ENCODE assay signal across 25 mouse cellular contexts in genomic region chr13:31547610-31548009, GRCm38 (mm10). TPM values are rescaled to one million over a fixed set of nuclear protein-coding genes. Genes with fewer than 3 reads are reported as not detected.
DNase-seq lines count a peak whose midpoint lies in the region; ATAC-seq and TF ChIP-seq lines count a peak whose summit lies in the region.
"Had no signal": no experiment of that assay in that cellular context is flagged by ENCODE, and none has a peak within 500 bp of the region (broad histone marks: within the 10 kb centered on the region; RNA-seq: fewer than 3 reads in every experiment).

No protein-coding gene starts in this region.

- 66% methylated on average over 9 of the region's 9 CpGs for WGBS in liver, embryonic 14.5 days (ENCODE audit: insufficient replicate concordance)
- WGBS in liver, embryonic 12.5 days (ENCODE audit: insufficient replicate concordance) = 73% methylated on average over 9 of the region's 9 CpGs
- WGBS in liver, embryonic 16.5 days (ENCODE audit: insufficient replicate concordance) = 57% methylated on average over 9 of the region's 9 CpGs
- 58% methylated on average over 9 of the region's 9 CpGs for WGBS in stomach, postnatal 0 days

- H3K9me3 ChIP-seq in liver, embryonic 14.5 days (ENCODE audit: control insufficient read depth, low read length) = no peaks in the 10 kb centered on the region
- H3K9me3 ChIP-seq in liver, embryonic 12.5 days (replicated peaks) = no peaks in the 10 kb centered on the region
- no peaks in the 10 kb centered on the region for H3K9me3 ChIP-seq in liver, embryonic 16.5 days (replicated peaks; ENCODE audit: control insufficient read depth, low read length)
- no peaks in the 10 kb centered on the region for H3K9me3 ChIP-seq in stomach, postnatal 0 days (ENCODE audit: control insufficient read depth, low read length)
- H3K9me3 ChIP-seq: embryonic facial prominence, embryonic 13.5 days; forebrain, embryonic 10.5 days; hindbrain, embryonic 15.5 days; midbrain, embryonic 13.5 days; neural tube, embryonic 15.5 days had no signal

- peaks cover 0 to 3% of the 10 kb centered on the region in 2 experiments; a peak in 1 of 4 replicates for H3K4me1 ChIP-seq in liver, embryonic 14.5 days (replicated peaks; ENCODE audit: control insufficient read depth in 2 of 2, insufficient read depth in 2 of 2, low read length in 1 of 2)
- H3K4me1 ChIP-seq in liver, embryonic 12.5 days = no peaks in the 10 kb centered on the region
- no peaks in the 10 kb centered on the region; the same call in 1 of the 2 replicates for H3K4me1 ChIP-seq in liver, embryonic 16.5 days (ENCODE audit: control insufficient read depth, low read depth, low read length)
- peaks cover 2% of the 10 kb centered on the region; the same call in 1 of the 2 replicates for H3K4me1 ChIP-seq in stomach, postnatal 0 days (replicated peaks; ENCODE audit: control insufficient read depth, insufficient read depth)
- H3K4me1 ChIP-seq: embryonic facial prominence, embryonic 13.5 days; hindbrain, embryonic 15.5 days; midbrain, embryonic 13.5 days; neural tube, embryonic 15.5 days had no signal

- H3K36me3 ChIP-seq in liver, embryonic 14.5 days (replicated peaks; ENCODE audit: control insufficient read depth, insufficient read depth, low read depth) = no peaks in the 10 kb centered on the region
- H3K36me3 ChIP-seq in liver, embryonic 12.5 days = no peaks in the 10 kb centered on the region
- no peaks in the 10 kb centered on the region for H3K36me3 ChIP-seq in liver, embryonic 16.5 days (ENCODE audit: control insufficient read depth, insufficient read depth)
- H3K36me3 ChIP-seq in stomach, postnatal 0 days (ENCODE audit: control insufficient read depth, insufficient read depth, low read length) = no peaks in the 10 kb centered on the region
- H3K36me3 ChIP-seq: embryonic facial prominence, embryonic 13.5 days; forebrain, embryonic 10.5 days; hindbrain, embryonic 15.5 days; midbrain, embryonic 13.5 days; neural tube, embryonic 15.5 days had no signal

- no peak overlapping the region for H3K4me2 ChIP-seq in liver, embryonic 14.5 days (ENCODE audit: low read depth)
- H3K4me2 ChIP-seq in liver, embryonic 12.5 days = no peak overlapping the region
- H3K4me2 ChIP-seq in liver, embryonic 16.5 days (ENCODE audit: low read depth, low read length) = no peak overlapping the region
- no peak overlapping the region for H3K4me2 ChIP-seq in stomach, postnatal 0 days (replicated peaks; ENCODE audit: low read depth)
- H3K4me2 ChIP-seq: embryonic facial prominence, embryonic 13.5 days; heart, embryonic 11.5 days; hindbrain, embryonic 15.5 days; midbrain, embryonic 13.5 days; neural tube, embryonic 15.5 days had no signal

- TF ChIP-seq EP300 in liver, embryonic 14.5 days (IDR thresholded peaks at IDR 0.05; ENCODE audit: low read depth) = no peak
- TF ChIP-seq EP300 in stomach, postnatal 0 days (optimal IDR thresholded peaks at IDR 0.05) = no peak

- H3K9ac ChIP-seq in liver, embryonic 14.5 days (replicated peaks) = no peak overlapping the region
- H3K9ac ChIP-seq in liver, embryonic 12.5 days = no peak overlapping the region
- no peak overlapping the region for H3K9ac ChIP-seq in liver, embryonic 16.5 days (ENCODE audit: low read depth, low read length)
- no peak overlapping the region for H3K9ac ChIP-seq in stomach, postnatal 0 days (ENCODE audit: low read length)
- H3K9ac ChIP-seq: embryonic facial prominence, embryonic 13.5 days; hindbrain, embryonic 15.5 days; midbrain, embryonic 13.5 days; neural tube, embryonic 15.5 days had no signal

- peak; percentile 37; the same call in 1 of the 2 replicates for ATAC-seq in liver, embryonic 14.5 days (ENCODE audit: insufficient read depth)
- no peak for ATAC-seq in liver, embryonic 12.5 days
- peak; percentile 97 for ATAC-seq in liver, embryonic 16.5 days (ENCODE audit: low read depth)
- peak; percentile 99 for ATAC-seq in stomach, postnatal 0 days (ENCODE audit: low FRiP score, low TSS enrichment)
- ATAC-seq in cerebellum, adult (ENCODE audit: insufficient number of reproducible peaks, low FRiP score, low TSS enrichment) = no peak
- ATAC-seq in inflammation-experienced regulatory T-cells, adult 6 months = no peak
- ATAC-seq: midbrain, embryonic 13.5 days had no signal

- no peaks in the 10 kb centered on the region for H3K27me3 ChIP-seq in liver, embryonic 14.5 days (ENCODE audit: control insufficient read depth, insufficient read depth, low read length)
- no peaks in the 10 kb centered on the region for H3K27me3 ChIP-seq in liver, embryonic 12.5 days (replicated peaks)
- no peaks in the 10 kb centered on the region for H3K27me3 ChIP-seq in liver, embryonic 16.5 days (ENCODE audit: control insufficient read depth, insufficient read depth, low read depth, low read length)
- H3K27me3 ChIP-seq in stomach, postnatal 0 days (ENCODE audit: control insufficient read depth, insufficient read depth, low read length) = no peaks in the 10 kb centered on the region
- H3K27me3 ChIP-seq: embryonic facial prominence, embryonic 13.5 days; hindbrain, embryonic 15.5 days; midbrain, embryonic 13.5 days; neural tube, embryonic 15.5 days had no signal

- H3K27ac ChIP-seq in liver, embryonic 14.5 days = no peak overlapping the region
- H3K27ac ChIP-seq in liver, embryonic 12.5 days = no peak overlapping the region
- peak overlapping the region; percentile 71 for H3K27ac ChIP-seq in liver, embryonic 16.5 days (ENCODE audit: low read length)
- peak overlapping the region; percentile 82 for H3K27ac ChIP-seq in stomach, postnatal 0 days (replicated peaks)
- H3K27ac ChIP-seq: embryonic facial prominence, embryonic 13.5 days; forebrain, embryonic 10.5 days; hindbrain, embryonic 15.5 days; macrophage; midbrain, embryonic 13.5 days; neural tube, embryonic 15.5 days had no signal

- DNase-seq in liver, embryonic 14.5 days (ENCODE audit: low read depth in 3 of 3, low spot score in 3 of 3) = no peak
- DNase-seq in lung, postnatal 10 days = peak; percentile 42
- DNase-seq in stomach, postnatal 0 days (ENCODE audit: low spot score) = peak; percentile 85
- DNase-seq in layer of hippocampus, postnatal 25 days (ENCODE audit: extremely low spot score in 1 of 2, low spot score in 1 of 2) = no peak
- DNase-seq: adrenal gland, postnatal 14 days; B cell, adult 2 months; cerebellum, adult 18-20 months; gastrocnemius, postnatal 14 days; heart, postnatal 14 days; kidney, adult 8-10 months; kidney, postnatal 25 days; right cerebral cortex, postnatal 4 days had no signal

- TF ChIP-seq CTCF in liver, embryonic 14.5 days (IDR thresholded peaks at IDR 0.05; ENCODE audit: low read depth) = no peak
- no peak for TF ChIP-seq CTCF in stomach, postnatal 0 days (IDR thresholded peaks at IDR 0.05; ENCODE audit: low read depth)

- H3K4me3 ChIP-seq in liver, embryonic 14.5 days (ENCODE audit: insufficient read depth in 1 of 2, low read depth in 2 of 2, low read length in 2 of 2) = no peak overlapping the region
- H3K4me3 ChIP-seq in liver, embryonic 12.5 days = no peak overlapping the region
- no peak overlapping the region for H3K4me3 ChIP-seq in liver, embryonic 16.5 days (ENCODE audit: low read depth, low read length)
- H3K4me3 ChIP-seq in stomach, postnatal 0 days (ENCODE audit: low read depth, low read length) = no peak overlapping the region
- H3K4me3 ChIP-seq: embryonic facial prominence, embryonic 13.5 days; forebrain, embryonic 10.5 days; hindbrain, embryonic 15.5 days; midbrain, embryonic 13.5 days; myocyte; neural tube, embryonic 15.5 days had no signal

RNA-seq across cellular contexts. Expression of gene Foxq1, which starts 8.3 kb away (rescaled TPM):
- polyA plus RNA-seq in liver, embryonic 14.5 days (2012; rRNA removed) = 0.39 and 0.40 TPM in 2 replicates
- 0.50 and 0.54 TPM in 2 replicates for polyA plus RNA-seq in liver, embryonic 14.5 days (2014; fragmentation: Nextera tagmentation; extraction: Ambion mirVana)
- 0.07 and 0.10 TPM in 2 replicates for polyA plus RNA-seq in liver, embryonic 12.5 days (2016; fragmentation: Nextera tagmentation; extraction: Ambion mirVana)
- 0.68 and 0.98 TPM in 2 replicates for polyA plus RNA-seq in liver, embryonic 16.5 days (2015; fragmentation: Nextera tagmentation; extraction: Ambion mirVana)
- 35.7 and 47.1 TPM in 2 replicates for polyA plus RNA-seq in stomach, postnatal 0 days (2015; fragmentation: Nextera tagmentation; extraction: Ambion mirVana)
- total RNA-seq in layer of hippocampus, postnatal 25 days (2021) = 1 to 10 TPM; 2.4 to 2.5 TPM
- not detected for polyA plus RNA-seq in inflammation-experienced regulatory T-cells, adult 6 months (2017; shearing (Covaris generic))
- total RNA-seq: common myeloid progenitor, adult 5-6 weeks; gastrocnemius, postnatal 14 days had no signal
- polyA plus RNA-seq: macrophage had no signal

RNA-seq across cellular contexts. Expression of gene A530084C06Rik, which starts 11.5 kb away (rescaled TPM):
- 0.04 and 0.06 TPM in 2 replicates for polyA plus RNA-seq in liver, embryonic 14.5 days (2012; rRNA removed)
- not detected in 2 replicates for polyA plus RNA-seq in liver, embryonic 14.5 days (2014; fragmentation: Nextera tagmentation; extraction: Ambion mirVana)
- not detected in 2 replicates for polyA plus RNA-seq in liver, embryonic 12.5 days (2016; fragmentation: Nextera tagmentation; extraction: Ambion mirVana)
- polyA plus RNA-seq in liver, embryonic 16.5 days (2015; fragmentation: Nextera tagmentation; extraction: Ambion mirVana) = not detected in 2 replicates
- polyA plus RNA-seq in stomach, postnatal 0 days (2015; fragmentation: Nextera tagmentation; extraction: Ambion mirVana) = not detected in 2 replicates
- under 1 TPM; 0.59 to 0.85 TPM for total RNA-seq in layer of hippocampus, postnatal 25 days (2021)
- not detected for polyA plus RNA-seq in inflammation-experienced regulatory T-cells, adult 6 months (2017; shearing (Covaris generic))
- total RNA-seq: adrenal gland, postnatal 14 days; common myeloid progenitor, adult 5-6 weeks; gastrocnemius, postnatal 14 days; heart, postnatal 14 days had no signal
- polyA plus RNA-seq: embryonic facial prominence, embryonic 13.5 days; forebrain, embryonic 10.5 days; heart, embryonic 11.5 days; hindbrain, embryonic 15.5 days; macrophage; midbrain, embryonic 13.5 days; myocyte; neural tube, embryonic 15.5 days had no signal

Comparison
In these comparisons a context has a peak if more than half of its experiments do, and no peak if none do; other contexts are left out.
1. ATAC-seq: peak in liver, embryonic 14.5 days (single experiment), liver, embryonic 16.5 days (single experiment) and stomach, postnatal 0 days (single experiment); none in liver, embryonic 12.5 days (single experiment), cerebellum, adult (single experiment) and inflammation-experienced regulatory T-cells, adult 6 months (single experiment).
2. H3K27ac ChIP-seq: peak in liver, embryonic 16.5 days (single experiment) and stomach, postnatal 0 days (single experiment); none in liver, embryonic 14.5 days (single experiment) and liver, embryonic 12.5 days (single experiment).
3. DNase-seq: peak in lung, postnatal 10 days (single experiment) and stomach, postnatal 0 days (single experiment); none in liver, embryonic 14.5 days (0 of 3) and layer of hippocampus, postnatal 25 days (0 of 2).
4. RNA of gene Foxq1, which starts 8.3 kb away (polyA plus RNA-seq): 35.7 to 47.1 TPM in stomach, postnatal 0 days; 0.68 to 0.98 TPM in liver, embryonic 16.5 days, 0.39 to 0.54 TPM in liver, embryonic 14.5 days, 0.07 to 0.10 TPM in liver, embryonic 12.5 days and not detected in inflammation-experienced regulatory T-cells, adult 6 months; every median in the first group is over 10 times any median in the second.